Mouse (Mus musculus): Measurements from ENCODE around the gene Pygo1. TPM values are rescaled to one million over a fixed set of nuclear protein-coding genes. Genes with fewer than 3 reads are reported as not detected.

Gene Pygo1
- polyA plus RNA-seq, 1 experiment from 2014 or later: 11.4 TPM

- Histone ChIP-seq H3K4me3 (ENCODE audit: low read depth, low read length) (no peak overlapping the region), H3K27ac (replicated peaks; ENCODE audit: low read depth, low read length) (no peak overlapping the region), H3K9ac (ENCODE audit: low read length) (no peak overlapping the region), H3K9me3 (ENCODE audit: control insufficient read depth, low read length) (no peaks in the 10 kb centered on the region), H3K27me3 (ENCODE audit: control insufficient read depth, insufficient read depth, low read length) (no peaks in the 10 kb centered on the region), H3K36me3 (ENCODE audit: control insufficient read depth, insufficient read depth, low read length) (peaks cover 2% of the 10 kb centered on the region; the same call in 1 of the 2 replicates), H3K4me2 (ENCODE audit: low read depth, severe bottlenecking) (no peak overlapping the region), H3K4me1 (ENCODE audit: control insufficient read depth, insufficient read depth, low read length) (peaks cover 34% of the 10 kb centered on the region)
- DNase-seq (ENCODE audit: low spot score) (peak; percentile 71), ATAC-seq (ENCODE audit: insufficient number of reproducible peaks, low FRiP score, low TSS enrichment, low read depth) (peak; percentile 68)
- 19% methylated on average over 3 of the region's 3 CpGs for WGBS
Measured at GRCm38 (mm10) chr9:72883940-72884339, 41.5 kb upstream of the Pygo1 start.

DNA sequence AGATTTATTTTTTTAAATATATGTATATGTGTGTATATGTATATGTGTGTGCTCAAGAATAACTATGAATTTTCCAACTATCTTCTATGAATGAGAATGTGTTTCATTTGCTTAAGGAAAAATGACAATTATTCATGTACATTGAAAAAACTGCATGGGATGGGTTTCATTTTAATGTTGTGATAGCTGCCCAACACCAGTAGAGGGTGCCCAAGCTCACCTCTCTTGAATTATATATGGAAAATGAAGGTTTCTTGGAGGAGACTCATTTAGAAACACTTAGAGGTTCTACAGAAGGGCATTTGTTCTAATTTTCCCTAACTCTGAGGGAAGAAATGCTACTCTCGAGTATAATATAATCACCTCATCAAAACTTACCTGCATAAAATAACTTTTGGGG is 35.7 kb upstream of the Pygo1 start:
- DNase-seq (ENCODE audit: low spot score): no peak
- Histone ChIP-seq H3K4me3 (ENCODE audit: low read depth, low read length) (no peak overlapping the region), H3K4me2 (ENCODE audit: low read depth, severe bottlenecking) (no peak overlapping the region), H3K36me3 (ENCODE audit: control insufficient read depth, insufficient read depth, low read length) (no peaks in the 10 kb centered on the region), H3K4me1 (ENCODE audit: control insufficient read depth, insufficient read depth, low read length) (no peaks in the 10 kb centered on the region), H3K27ac (replicated peaks; ENCODE audit: low read depth, low read length) (no peak overlapping the region), H3K9ac (ENCODE audit: low read length) (no peak overlapping the region), H3K27me3 (ENCODE audit: control insufficient read depth, insufficient read depth, low read length) (no peaks in the 10 kb centered on the region), H3K9me3 (ENCODE audit: control insufficient read depth, low read length) (no peaks in the 10 kb centered on the region)
- WGBS: 92% methylated on average over 1 of the region's 1 CpGs
- ATAC-seq (ENCODE audit: insufficient number of reproducible peaks, low FRiP score, low TSS enrichment, low read depth): no peak

DNA sequence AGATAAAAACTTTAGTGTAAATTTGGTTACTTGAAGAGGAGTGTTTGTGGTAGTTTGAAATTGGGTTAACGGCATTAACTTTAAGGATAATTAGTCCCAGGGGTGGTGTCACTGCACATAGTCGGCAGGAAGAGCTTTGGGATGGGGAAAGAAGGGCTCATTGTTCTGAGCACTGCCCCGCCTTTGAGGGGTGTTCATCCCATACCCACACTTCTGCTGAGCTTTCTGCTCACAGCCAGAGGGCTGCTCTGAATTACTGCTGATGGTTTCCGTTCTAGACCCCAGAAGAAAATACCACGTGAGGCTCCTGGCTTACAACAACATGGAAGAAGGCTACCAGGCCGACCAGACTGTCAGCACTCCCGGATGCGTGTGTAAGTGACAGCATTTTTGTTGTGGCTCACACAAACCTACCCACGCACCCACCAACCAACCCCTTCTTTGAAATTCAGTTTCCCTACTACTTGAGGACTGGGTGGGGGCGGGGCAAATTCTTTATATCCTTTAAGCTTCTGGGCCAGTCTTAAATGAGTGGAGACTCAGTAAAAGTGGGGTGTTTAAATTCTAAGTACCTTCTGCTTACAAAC is 34.9 kb upstream of the Pygo1 start:
- H3K36me3 ChIP-seq (ENCODE audit: control insufficient read depth, insufficient read depth, low read length): no peaks in the 10 kb centered on the region
- H3K9ac ChIP-seq (ENCODE audit: low read length): no peak overlapping the region
- no peak overlapping the region for H3K4me3 ChIP-seq (ENCODE audit: low read depth, low read length)
- WGBS: 83% methylated on average over 10 of the region's 10 CpGs
- DNase-seq (ENCODE audit: low spot score): no peak
- H3K27me3 ChIP-seq (ENCODE audit: control insufficient read depth, insufficient read depth, low read length): no peaks in the 10 kb centered on the region
- no peak overlapping the region for H3K4me2 ChIP-seq (ENCODE audit: low read depth, severe bottlenecking)
- H3K27ac ChIP-seq (replicated peaks; ENCODE audit: low read depth, low read length): no peak overlapping the region
- H3K4me1 ChIP-seq (ENCODE audit: control insufficient read depth, insufficient read depth, low read length): no peaks in the 10 kb centered on the region
- no peak for ATAC-seq (ENCODE audit: insufficient number of reproducible peaks, low FRiP score, low TSS enrichment, low read depth)
- no peaks in the 10 kb centered on the region for H3K9me3 ChIP-seq (ENCODE audit: control insufficient read depth, low read length)

- Histone ChIP-seq H3K9me3 (ENCODE audit: control insufficient read depth, low read length) (no peaks in the 10 kb centered on the region), H3K4me1 (ENCODE audit: control insufficient read depth, insufficient read depth, low read length) (no peaks in the 10 kb centered on the region), H3K4me2 (ENCODE audit: low read depth, severe bottlenecking) (no peak overlapping the region), H3K4me3 (ENCODE audit: low read depth, low read length) (no peak overlapping the region), H3K9ac (ENCODE audit: low read length) (no peak overlapping the region), H3K27me3 (ENCODE audit: control insufficient read depth, insufficient read depth, low read length) (no peaks in the 10 kb centered on the region), H3K36me3 (ENCODE audit: control insufficient read depth, insufficient read depth, low read length) (no peaks in the 10 kb centered on the region), H3K27ac (replicated peaks; ENCODE audit: low read depth, low read length) (no peak overlapping the region)
- WGBS: 95% methylated on average over 5 of the region's 5 CpGs
- no peak for DNase-seq (ENCODE audit: low spot score)
- no peak for ATAC-seq (ENCODE audit: insufficient number of reproducible peaks, low FRiP score, low TSS enrichment, low read depth)
Measured at GRCm38 (mm10) chr9:72892761-72893160, 32.7 kb upstream of the Pygo1 start.

DNA sequence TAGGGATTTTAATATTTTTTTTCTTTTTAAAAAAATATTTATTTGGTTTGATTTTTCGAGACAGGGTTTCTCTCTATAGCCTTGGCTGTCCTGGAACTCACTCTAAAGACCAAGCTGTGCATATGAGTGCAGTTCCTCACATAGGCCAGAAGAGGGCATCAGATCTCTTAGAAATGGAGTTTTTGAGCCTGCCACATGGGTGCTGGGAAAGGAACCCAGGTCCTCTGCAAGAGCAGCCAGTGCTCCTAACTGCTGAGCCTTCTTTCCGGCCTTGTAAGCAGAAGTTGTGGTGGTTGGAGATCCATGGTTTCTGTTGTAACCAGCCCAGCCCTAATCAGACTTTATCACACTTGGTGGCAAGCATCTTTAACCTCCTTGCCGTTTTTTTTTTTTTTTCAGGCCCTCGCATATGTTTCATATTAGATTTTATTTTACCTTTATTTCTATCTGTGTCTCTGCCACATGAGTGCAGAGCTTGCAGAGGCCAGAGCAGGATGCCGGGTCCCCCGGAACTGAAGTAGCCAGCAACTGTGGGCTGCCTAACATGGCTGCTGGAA is 30.6 kb upstream of the Pygo1 start:
- 92% methylated on average over 6 of the region's 6 CpGs for WGBS
- H3K36me3 ChIP-seq (ENCODE audit: control insufficient read depth, insufficient read depth, low read length): no peaks in the 10 kb centered on the region

GRCm38 (mm10) chr9:72902057-72902456 is 23.4 kb upstream of the Pygo1 start:
- Histone ChIP-seq H3K4me1 (ENCODE audit: control insufficient read depth, insufficient read depth, low read length) (no peaks in the 10 kb centered on the region), H3K9ac (ENCODE audit: low read length) (no peak overlapping the region), H3K36me3 (ENCODE audit: control insufficient read depth, insufficient read depth, low read length) (no peaks in the 10 kb centered on the region), H3K27me3 (ENCODE audit: control insufficient read depth, insufficient read depth, low read length) (no peaks in the 10 kb centered on the region), H3K9me3 (ENCODE audit: control insufficient read depth, low read length) (no peaks in the 10 kb centered on the region), H3K27ac (replicated peaks; ENCODE audit: low read depth, low read length) (no peak overlapping the region), H3K4me3 (ENCODE audit: low read depth, low read length) (no peak overlapping the region), H3K4me2 (ENCODE audit: low read depth, severe bottlenecking) (no peak overlapping the region)
- 92% methylated on average over 8 of the region's 8 CpGs for WGBS
- DNase-seq (ENCODE audit: low spot score) (no peak), ATAC-seq (ENCODE audit: insufficient number of reproducible peaks, low FRiP score, low TSS enrichment, low read depth) (no peak)

More for the DNA sequence above, 30.6 kb upstream of the Pygo1 start:
- Histone ChIP-seq H3K9me3 (ENCODE audit: control insufficient read depth, low read length) (no peaks in the 10 kb centered on the region), H3K4me3 (ENCODE audit: low read depth, low read length) (no peak overlapping the region), H3K4me2 (ENCODE audit: low read depth, severe bottlenecking) (no peak overlapping the region), H3K4me1 (ENCODE audit: control insufficient read depth, insufficient read depth, low read length) (no peaks in the 10 kb centered on the region), H3K27me3 (ENCODE audit: control insufficient read depth, insufficient read depth, low read length) (no peaks in the 10 kb centered on the region), H3K9ac (ENCODE audit: low read length) (no peak overlapping the region), H3K27ac (replicated peaks; ENCODE audit: low read depth, low read length) (no peak overlapping the region)
- DNase-seq (ENCODE audit: low spot score): no peak
- ATAC-seq (ENCODE audit: insufficient number of reproducible peaks, low FRiP score, low TSS enrichment, low read depth): no peak

GRCm38 (mm10) chr9:72902611-72903010 is 22.8 kb upstream of the Pygo1 start:
- DNase-seq (ENCODE audit: low spot score) (no peak), ATAC-seq (ENCODE audit: insufficient number of reproducible peaks, low FRiP score, low TSS enrichment, low read depth) (no peak)
- WGBS: 91% methylated on average over 5 of the region's 5 CpGs
- Histone ChIP-seq H3K36me3 (ENCODE audit: control insufficient read depth, insufficient read depth, low read length) (no peaks in the 10 kb centered on the region), H3K4me1 (ENCODE audit: control insufficient read depth, insufficient read depth, low read length) (no peaks in the 10 kb centered on the region), H3K27ac (replicated peaks; ENCODE audit: low read depth, low read length) (no peak overlapping the region), H3K27me3 (ENCODE audit: control insufficient read depth, insufficient read depth, low read length) (no peaks in the 10 kb centered on the region), H3K9ac (ENCODE audit: low read length) (no peak overlapping the region), H3K4me2 (ENCODE audit: low read depth, severe bottlenecking) (no peak overlapping the region), H3K9me3 (ENCODE audit: control insufficient read depth, low read length) (no peaks in the 10 kb centered on the region), H3K4me3 (ENCODE audit: low read depth, low read length) (no peak overlapping the region)

DNA sequence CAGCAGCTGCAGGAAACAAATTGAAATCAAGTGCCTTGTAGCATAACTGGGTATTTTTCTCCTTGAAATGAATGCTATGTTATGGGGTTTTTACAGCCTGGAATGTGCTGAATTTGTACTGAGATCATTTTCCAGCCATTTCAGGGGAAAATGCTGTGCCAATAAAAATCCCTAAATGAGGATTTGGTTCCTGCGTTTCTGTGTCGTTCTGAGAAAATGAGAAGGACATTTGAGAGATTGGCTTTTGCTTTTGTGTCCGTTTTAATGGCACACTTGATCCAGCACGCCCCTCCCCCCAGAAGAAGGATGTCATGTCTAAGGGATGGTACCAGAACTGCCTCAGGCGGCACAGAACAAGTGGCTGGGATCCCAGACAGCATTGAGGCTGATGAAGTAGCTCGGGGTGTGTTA is 18.7 kb upstream of the Pygo1 start:
- Histone ChIP-seq H3K27ac (replicated peaks; ENCODE audit: low read depth, low read length) (no peak overlapping the region), H3K4me2 (ENCODE audit: low read depth, severe bottlenecking) (no peak overlapping the region), H3K4me1 (ENCODE audit: control insufficient read depth, insufficient read depth, low read length) (no peaks in the 10 kb centered on the region), H3K36me3 (ENCODE audit: control insufficient read depth, insufficient read depth, low read length) (0 out of 2 replicates have a peak, but pooled peaks cover 2% of the 10 kb centered on the region), H3K9ac (ENCODE audit: low read length) (no peak overlapping the region), H3K27me3 (ENCODE audit: control insufficient read depth, insufficient read depth, low read length) (no peaks in the 10 kb centered on the region), H3K4me3 (ENCODE audit: low read depth, low read length) (no peak overlapping the region), H3K9me3 (ENCODE audit: control insufficient read depth, low read length) (no peaks in the 10 kb centered on the region)
- no peak for ATAC-seq (ENCODE audit: insufficient number of reproducible peaks, low FRiP score, low TSS enrichment, low read depth)
- WGBS: 87% methylated on average over 6 of the region's 6 CpGs
- DNase-seq (ENCODE audit: low spot score): no peak

DNA sequence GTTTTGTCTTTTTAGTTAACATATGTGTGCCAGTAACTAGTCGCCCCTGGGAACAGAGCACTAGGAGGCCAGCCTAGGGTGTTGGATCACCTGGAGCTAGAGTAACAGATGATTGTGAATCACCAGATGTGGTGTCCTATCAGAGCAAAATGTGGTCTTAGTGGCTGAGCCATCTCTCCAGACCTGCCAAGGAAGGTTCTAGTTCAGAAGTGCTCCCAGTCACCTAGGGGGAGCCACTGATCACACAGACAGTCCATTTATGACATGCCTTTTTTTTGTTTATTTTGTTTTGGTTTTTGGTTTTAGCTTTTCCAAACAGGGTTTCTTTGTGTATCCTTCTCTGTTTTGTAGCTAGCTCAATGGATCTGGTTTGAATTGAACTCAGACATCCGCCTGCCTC is 14.1 kb upstream of the Pygo1 start:
- Histone ChIP-seq H3K27ac (replicated peaks; ENCODE audit: low read depth, low read length) (no peak overlapping the region), H3K27me3 (ENCODE audit: control insufficient read depth, insufficient read depth, low read length) (no peaks in the 10 kb centered on the region), H3K4me3 (ENCODE audit: low read depth, low read length) (no peak overlapping the region), H3K9me3 (ENCODE audit: control insufficient read depth, low read length) (no peaks in the 10 kb centered on the region), H3K9ac (ENCODE audit: low read length) (no peak overlapping the region), H3K4me1 (ENCODE audit: control insufficient read depth, insufficient read depth, low read length) (no peaks in the 10 kb centered on the region), H3K4me2 (ENCODE audit: low read depth, severe bottlenecking) (no peak overlapping the region), H3K36me3 (ENCODE audit: control insufficient read depth, insufficient read depth, low read length) (0 out of 2 replicates have a peak, but pooled peaks cover 4% of the 10 kb centered on the region)
- DNase-seq (ENCODE audit: low spot score) (no peak), ATAC-seq (ENCODE audit: insufficient number of reproducible peaks, low FRiP score, low TSS enrichment, low read depth) (no peak)
- WGBS: 80% methylated on average over 2 of the region's 2 CpGs
